ENCODE assay signal across 10 mouse cellular contexts in the genomic region with DNA sequence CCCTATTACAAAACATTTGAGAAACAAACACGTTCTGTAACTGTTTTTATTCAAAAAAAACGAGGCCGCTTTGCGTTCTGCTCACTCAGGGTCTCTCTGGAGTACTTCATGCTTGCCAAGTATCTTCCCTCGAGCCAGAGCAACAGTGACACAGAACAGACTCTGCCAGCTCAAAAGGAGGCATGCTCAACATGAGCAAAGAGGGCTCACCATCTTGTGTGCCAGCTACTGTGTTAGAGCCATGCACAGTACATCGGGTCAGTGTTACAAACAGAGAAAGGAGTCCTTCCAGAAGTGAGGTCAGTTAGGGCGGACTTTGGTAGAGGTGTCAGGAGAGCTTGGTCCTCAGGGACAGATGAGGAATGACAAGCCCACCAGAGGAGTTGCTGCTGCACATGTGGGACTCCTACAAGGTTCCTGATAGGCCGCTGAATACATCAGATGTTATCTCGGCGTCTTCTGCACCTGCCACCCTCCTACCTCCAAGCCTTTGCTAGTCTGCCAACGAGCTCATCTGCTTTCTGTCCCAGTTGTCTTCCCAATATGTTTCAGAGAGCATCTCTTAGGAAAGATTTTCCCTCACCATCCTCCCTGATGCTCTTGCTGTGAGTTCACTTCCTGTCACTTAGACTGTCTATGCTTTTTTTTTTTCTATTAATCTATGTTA.
DNase-seq lines count a peak whose midpoint lies in the region; ATAC-seq lines count a peak whose summit lies in the region.
"Had no signal": no experiment of that assay in that cellular context is flagged by ENCODE, and none has a peak within 500 bp of the region (broad histone marks: within the 10 kb centered on the region; RNA-seq: fewer than 3 reads in every experiment).

No protein-coding gene starts in this region.

- no peak overlapping the region for H3K9ac ChIP-seq in heart, embryonic 13.5 days
- no peak overlapping the region for H3K9ac ChIP-seq in forebrain, embryonic 16.5 days (replicated peaks; ENCODE audit: low read depth, low read length)
- H3K9ac ChIP-seq in neural tube, embryonic 15.5 days (replicated peaks) = no peak overlapping the region
- H3K9ac ChIP-seq: lung, embryonic 15.5 days had no signal

- H3K4me2 ChIP-seq in heart, embryonic 13.5 days = no peak overlapping the region
- no peak overlapping the region for H3K4me2 ChIP-seq in forebrain, embryonic 16.5 days (ENCODE audit: low read length)
- H3K4me2 ChIP-seq in neural tube, embryonic 15.5 days = no peak overlapping the region
- H3K4me2 ChIP-seq: lung, embryonic 15.5 days had no signal

- H3K4me3 ChIP-seq in heart, embryonic 13.5 days = no peak overlapping the region
- H3K4me3 ChIP-seq in forebrain, embryonic 16.5 days (replicated peaks; ENCODE audit: low read length) = no peak overlapping the region
- no peak overlapping the region for H3K4me3 ChIP-seq in neural tube, embryonic 15.5 days (replicated peaks)
- H3K4me3 ChIP-seq: erythroblast, embryonic 14.5 days; lung, embryonic 15.5 days had no signal

- no peaks in the 10 kb centered on the region for H3K9me3 ChIP-seq in heart, embryonic 13.5 days
- no peaks in the 10 kb centered on the region for H3K9me3 ChIP-seq in forebrain, embryonic 16.5 days (ENCODE audit: control insufficient read depth, low read length)
- H3K9me3 ChIP-seq in neural tube, embryonic 15.5 days (replicated peaks) = no peaks in the 10 kb centered on the region
- H3K9me3 ChIP-seq: lung, embryonic 15.5 days had no signal

- no peak for ATAC-seq in heart, embryonic 13.5 days (ENCODE audit: extremely low read depth, insufficient number of reproducible peaks, low FRiP score, low TSS enrichment)
- peak; percentile 78 for ATAC-seq in forebrain, embryonic 16.5 days
- ATAC-seq in neural tube, embryonic 15.5 days (ENCODE audit: low FRiP score) = no peak

- H3K27ac ChIP-seq in heart, embryonic 13.5 days (replicated peaks) = peak overlapping the region; percentile 59
- peak overlapping the region; percentile 50; the same call in 1 of the 2 replicates for H3K27ac ChIP-seq in forebrain, embryonic 16.5 days (ENCODE audit: low read length)
- H3K27ac ChIP-seq in neural tube, embryonic 15.5 days (replicated peaks) = peak overlapping the region; percentile 58; the same call in 1 of the 2 replicates
- H3K27ac ChIP-seq: lung, embryonic 15.5 days had no signal

- H3K4me1 ChIP-seq in heart, embryonic 13.5 days = peaks cover 40% of the 10 kb centered on the region
- peaks cover 14% of the 10 kb centered on the region for H3K4me1 ChIP-seq in forebrain, embryonic 16.5 days (replicated peaks; ENCODE audit: control insufficient read depth, insufficient read depth, low read length)
- peaks cover 7% of the 10 kb centered on the region for H3K4me1 ChIP-seq in neural tube, embryonic 15.5 days

- DNase-seq in heart, postnatal 25 days (ENCODE audit: low spot score) = no peak
- peak; percentile 23 for DNase-seq in right cerebral cortex, adult 18-20 months
- no peak for DNase-seq in right cerebral cortex, postnatal 4 days
- no peak for DNase-seq in kidney, postnatal 25 days
- DNase-seq in embryo, embryonic 10.5 days (ENCODE audit: low spot score) = no peak

- 64% methylated on average over 11 of the region's 11 CpGs for WGBS in heart, embryonic 13.5 days
- 62% methylated on average over 11 of the region's 11 CpGs for WGBS in forebrain, embryonic 16.5 days
- WGBS in neural tube, embryonic 15.5 days = 72% methylated on average over 11 of the region's 11 CpGs

- intact Hi-C loops in heart, postnatal 25 days (cut with DNase I) = no loop called here

- H3K36me3 ChIP-seq in heart, embryonic 13.5 days = peaks cover 10% of the 10 kb centered on the region
- no peaks in the 10 kb centered on the region for H3K36me3 ChIP-seq in forebrain, embryonic 16.5 days (ENCODE audit: control insufficient read depth, insufficient read depth)
- H3K36me3 ChIP-seq in neural tube, embryonic 15.5 days = no peaks in the 10 kb centered on the region

- H3K27me3 ChIP-seq in heart, embryonic 13.5 days (replicated peaks) = no peaks in the 10 kb centered on the region
- no peaks in the 10 kb centered on the region for H3K27me3 ChIP-seq in forebrain, embryonic 16.5 days (replicated peaks; ENCODE audit: control insufficient read depth, insufficient read depth, low read length)
- no peaks in the 10 kb centered on the region for H3K27me3 ChIP-seq in neural tube, embryonic 15.5 days (replicated peaks)
- H3K27me3 ChIP-seq: lung, embryonic 15.5 days had no signal
